ENCODE assay signal across 8 mouse cellular contexts in the genomic region with DNA sequence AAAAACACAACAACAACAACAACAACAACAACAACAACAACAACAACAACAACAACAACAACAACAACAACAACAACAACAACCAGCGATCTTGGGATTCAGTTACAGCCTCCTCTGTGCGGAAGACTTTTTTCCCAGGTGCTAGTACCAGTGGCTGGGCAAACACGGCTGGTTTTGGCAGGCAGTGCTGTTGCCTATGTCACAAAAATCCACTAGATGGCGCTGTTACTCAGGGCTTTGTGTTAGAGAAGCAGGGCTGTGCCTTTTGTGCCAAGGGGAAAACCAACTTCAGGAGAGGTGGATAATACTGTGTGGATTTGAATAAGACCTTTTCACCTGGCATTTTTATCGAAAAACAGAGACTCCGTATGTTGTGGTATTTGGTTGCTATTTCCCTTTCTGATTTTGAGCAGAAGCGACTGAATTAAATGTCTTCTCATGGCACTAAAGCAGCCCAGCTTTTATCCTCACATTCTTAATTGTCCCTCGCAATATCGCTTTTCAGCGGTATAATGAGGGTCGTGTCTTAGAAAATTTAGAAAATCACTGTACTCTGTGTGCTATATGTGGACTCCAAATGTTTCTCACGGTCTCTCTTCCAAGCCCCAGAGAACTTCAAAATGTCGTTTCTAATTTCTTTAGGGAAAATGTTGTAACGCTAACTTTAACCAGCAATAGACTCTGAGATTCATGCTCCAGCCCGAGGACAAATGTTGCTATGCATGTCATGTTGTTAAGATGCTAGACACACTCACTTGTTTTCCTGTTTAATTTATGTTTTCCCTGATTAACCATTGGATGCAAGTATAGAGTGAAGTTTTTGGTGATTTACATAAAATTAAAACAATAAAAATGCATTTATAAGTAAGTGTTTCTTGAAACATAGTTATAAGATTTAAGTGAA.
DNase-seq lines count a peak whose midpoint lies in the region; ATAC-seq lines count a peak whose summit lies in the region.

No protein-coding gene starts in this region.

- H3K27ac ChIP-seq in limb, embryonic 12.5 days, result no peak overlapping the region

- no peaks in the 10 kb centered on the region for H3K36me3 ChIP-seq in limb, embryonic 12.5 days

- H3K4me3 ChIP-seq in limb, embryonic 12.5 days (replicated peaks), result no peak overlapping the region

- H3K4me1 ChIP-seq in limb, embryonic 12.5 days (replicated peaks), result peaks cover 6% of the 10 kb centered on the region; the same call in 1 of the 2 replicates

- H3K4me2 ChIP-seq in limb, embryonic 12.5 days, result no peak overlapping the region

- ATAC-seq in limb, embryonic 12.5 days (ENCODE audit: insufficient number of reproducible peaks, insufficient read depth, low FRiP score, low TSS enrichment, low read depth), result peak; percentile 50; the same call in 1 of the 2 replicates

- WGBS in limb, embryonic 12.5 days, result 45% methylated on average over 15 of the region's 15 CpGs

- H3K9me3 ChIP-seq in limb, embryonic 12.5 days, result no peaks in the 10 kb centered on the region

- H3K9ac ChIP-seq in limb, embryonic 12.5 days (replicated peaks), result no peak overlapping the region

- peaks cover 11% of the 10 kb centered on the region for H3K27me3 ChIP-seq in limb, embryonic 12.5 days

- DNase-seq in A20 (ENCODE audit: low read depth, low spot score), result peak; percentile 72
- peak; percentile 35 to 49 for DNase-seq in adrenal gland, adult 18-20 months (ENCODE audit: low spot score in 2 of 2)
- DNase-seq in embryo, embryonic 11 days, result peak; percentile 91
- peak; percentile 37 to 53 for DNase-seq in gastrocnemius, postnatal 36 days
- DNase-seq in kidney, adult 9 months, result peak; percentile 74
- peak; percentile 26 for DNase-seq in naive thymus-derived CD4-positive, alpha-beta T cell, adult 2 months (ENCODE audit: low read depth)
- DNase-seq in testis, postnatal 10 days (ENCODE audit: low spot score), result peak; percentile 72

- intact Hi-C loops in gastrocnemius, postnatal 36 days (cut with DNase I), result loop anchor here (10.0 kb wide), 1 partner anchor 473 kb away; no protein-coding TSS in a partner anchor

Comparison
In these comparisons a context has a peak if more than half of its experiments do, and no peak if none do; other contexts are left out.
1. DNase-seq: peak in every context shown above with its lines; median percentile 91 in embryo, embryonic 11 days; 74 in kidney, adult 9 months; 72 in A20; 72 in testis, postnatal 10 days; 45 in gastrocnemius, postnatal 36 days; 42 in adrenal gland, adult 18-20 months; 26 in naive thymus-derived CD4-positive, alpha-beta T cell, adult 2 months.